Mouse (Mus musculus): ENCODE results near the gene Immt.

The Immt gene

GRCm38 (mm10) chr6:71830690-71831580 is at the start of gene Immt:
Gene Immt (plus strand): TSS chr6:71831331.
- DNase-seq (ENCODE audit: low read depth): peak; percentile 89

- DNase-seq (ENCODE audit: low read depth): no peak
Measured at GRCm38 (mm10) chr6:71783165-71783564, 48.0 kb upstream of the Immt start.

- peak; percentile 14 for DNase-seq (ENCODE audit: low read depth)
Measured at GRCm38 (mm10) chr6:71788348-71788747, 42.8 kb upstream of the Immt start.

- DNase-seq (ENCODE audit: low read depth): no peak
Measured at GRCm38 (mm10) chr6:71791771-71792170, 39.4 kb upstream of the Immt start.

DNA sequence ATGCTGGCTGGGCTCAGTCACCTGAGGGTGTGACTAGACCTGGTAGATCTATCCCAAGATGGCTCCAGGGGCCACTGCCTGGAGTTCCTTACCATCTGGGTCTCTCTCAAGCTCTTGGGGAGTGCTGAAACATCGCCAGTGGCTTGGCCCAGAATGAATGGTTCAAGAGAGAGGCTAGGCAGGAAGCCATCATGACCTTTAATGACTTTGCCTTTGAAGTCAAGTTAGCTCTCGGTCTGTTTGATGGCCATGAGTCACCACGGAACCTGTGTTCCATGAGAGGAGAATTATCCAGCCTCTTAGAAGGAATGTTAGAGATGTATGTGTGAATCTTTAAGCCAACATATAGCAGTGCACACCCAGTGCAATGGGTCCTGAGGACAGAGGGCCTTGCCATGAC is 31.7 kb upstream of the Immt start:
- no peak for DNase-seq (ENCODE audit: low read depth)

DNA sequence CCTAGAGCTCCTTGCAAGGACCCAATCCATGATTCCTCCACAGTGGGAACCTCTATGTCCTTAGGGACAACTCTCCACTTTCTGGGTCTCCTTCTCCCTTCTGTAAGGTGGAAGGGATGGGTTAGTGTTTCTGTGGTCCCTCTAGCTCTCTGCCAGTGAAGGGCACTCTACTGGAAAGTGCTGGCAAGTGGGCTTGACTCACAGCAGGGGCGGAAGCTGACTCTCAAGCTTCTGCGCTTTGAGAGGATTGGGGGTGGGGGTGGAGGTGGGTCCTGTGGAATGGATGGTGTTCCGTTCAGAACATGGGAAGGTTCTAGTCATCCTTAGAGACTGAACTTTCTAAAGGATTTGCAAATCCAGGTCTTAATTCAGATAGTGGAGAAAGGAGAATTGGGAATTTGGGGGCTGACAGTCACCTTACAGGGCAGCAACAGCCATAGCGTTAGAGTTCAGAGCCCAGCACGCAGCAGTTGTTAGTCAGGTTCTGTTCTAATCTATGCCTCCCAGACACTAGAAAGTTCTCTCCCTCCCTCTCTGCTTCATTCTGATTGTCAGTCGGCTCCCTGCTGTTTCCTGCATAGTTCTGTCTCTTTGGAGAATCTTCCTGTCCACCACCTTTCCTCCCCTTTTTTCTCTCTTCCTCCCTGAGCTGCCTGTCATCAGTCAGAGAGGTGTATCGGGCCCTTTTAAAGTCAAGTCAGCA is 30.0 kb upstream of the Immt start:
- no peak for DNase-seq (ENCODE audit: low read depth)

- DNase-seq (ENCODE audit: low read depth): no peak
Measured at GRCm38 (mm10) chr6:71801714-71802094, 29.4 kb upstream of the Immt start.

DNA sequence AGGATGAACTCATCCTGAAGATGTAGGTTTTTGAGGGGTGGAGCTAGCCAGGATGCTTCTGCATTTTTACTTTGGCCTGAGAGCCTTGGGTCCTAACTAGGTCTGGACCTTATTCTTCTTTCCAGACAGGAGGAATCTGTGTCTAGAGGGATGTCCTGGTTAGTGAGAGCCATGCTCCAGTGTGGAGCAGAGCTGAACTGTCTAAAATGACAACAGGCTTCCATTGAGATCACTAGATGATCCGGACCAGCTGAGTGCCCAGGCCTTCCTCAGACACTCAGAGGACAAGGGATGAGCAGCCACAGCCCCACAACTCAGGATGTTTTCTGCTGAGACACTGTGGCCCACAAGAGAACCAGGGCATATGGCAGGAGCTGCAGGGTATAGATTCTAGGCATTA is 27.5 kb upstream of the Immt start:
- no peak for DNase-seq (ENCODE audit: low read depth)

GRCm38 (mm10) chr6:71804061-71804829 is 26.9 kb upstream of the Immt start:
- DNase-seq (ENCODE audit: low read depth): peak; percentile 70

DNA sequence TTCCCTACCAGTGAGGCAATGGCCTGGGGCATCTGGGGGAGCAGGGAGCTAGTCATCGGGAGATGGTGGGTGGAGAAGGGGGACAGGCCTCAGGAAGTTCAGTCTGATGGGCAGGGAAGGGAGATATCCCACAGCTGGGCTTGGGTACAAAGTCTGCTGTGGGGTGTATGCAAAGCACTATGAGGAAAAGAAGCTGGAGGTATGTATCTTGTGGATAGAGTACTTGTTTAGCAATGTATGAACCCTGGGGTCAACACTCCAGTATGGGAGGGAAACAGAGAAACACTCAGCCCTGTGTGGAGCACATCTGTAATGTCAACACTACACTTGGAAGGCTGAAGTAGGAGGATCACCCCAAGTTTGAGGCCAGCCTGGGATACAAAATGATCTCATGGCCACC is 24.4 kb upstream of the Immt start:
- DNase-seq (ENCODE audit: low read depth): no peak

- DNase-seq (ENCODE audit: low read depth): no peak
Measured at GRCm38 (mm10) chr6:71809890-71810289, 21.2 kb upstream of the Immt start.

DNA sequence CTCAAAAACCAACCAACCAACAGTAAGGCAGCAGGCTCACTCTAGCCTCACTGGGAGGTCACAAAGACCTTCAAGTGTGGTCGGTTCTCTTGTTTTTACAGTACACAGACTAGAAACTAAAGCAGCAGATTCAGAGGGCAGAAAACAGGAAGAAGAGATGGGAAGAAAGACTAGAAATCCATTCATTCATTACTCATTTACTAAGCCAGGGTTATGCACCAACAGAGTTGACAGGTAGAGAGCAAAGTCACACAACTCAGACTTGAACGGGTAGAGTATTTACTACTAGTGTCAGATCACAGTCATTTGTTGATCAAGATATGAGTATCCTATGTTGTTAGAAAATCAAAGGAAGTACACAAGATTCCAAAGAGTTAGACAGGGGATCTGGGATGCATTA is 18.3 kb upstream of the Immt start:
- DNase-seq (ENCODE audit: low read depth): no peak

DNA sequence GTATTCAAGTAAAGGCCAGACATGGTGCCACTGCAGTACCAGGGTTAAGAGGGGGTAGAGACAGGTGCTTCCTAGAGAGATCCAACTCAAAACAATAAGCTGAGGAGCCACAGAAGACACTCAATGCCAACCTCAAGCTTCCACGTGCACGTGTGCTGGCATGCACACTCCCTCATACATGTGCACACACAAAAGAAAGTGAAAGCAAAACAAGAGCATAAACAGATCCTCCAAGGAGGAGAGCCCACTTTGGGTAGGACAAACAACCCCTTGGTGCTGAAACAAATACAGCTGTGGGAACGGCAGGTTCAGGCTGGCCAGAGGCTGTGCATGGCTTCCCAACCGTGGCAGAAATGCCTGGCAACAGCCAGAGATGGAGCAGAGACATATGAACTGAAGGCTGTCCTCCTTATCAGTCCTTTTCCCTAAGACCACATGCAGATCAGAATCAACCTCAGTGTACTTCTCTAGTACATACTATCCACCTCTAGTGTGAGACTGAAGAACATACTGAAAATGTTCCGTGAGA is 11.3 kb upstream of the Immt start:
- DNase-seq (ENCODE audit: low read depth): no peak

- no peak for DNase-seq (ENCODE audit: low read depth)
Measured at GRCm38 (mm10) chr6:71823085-71823484, 8.0 kb upstream of the Immt start.

DNA sequence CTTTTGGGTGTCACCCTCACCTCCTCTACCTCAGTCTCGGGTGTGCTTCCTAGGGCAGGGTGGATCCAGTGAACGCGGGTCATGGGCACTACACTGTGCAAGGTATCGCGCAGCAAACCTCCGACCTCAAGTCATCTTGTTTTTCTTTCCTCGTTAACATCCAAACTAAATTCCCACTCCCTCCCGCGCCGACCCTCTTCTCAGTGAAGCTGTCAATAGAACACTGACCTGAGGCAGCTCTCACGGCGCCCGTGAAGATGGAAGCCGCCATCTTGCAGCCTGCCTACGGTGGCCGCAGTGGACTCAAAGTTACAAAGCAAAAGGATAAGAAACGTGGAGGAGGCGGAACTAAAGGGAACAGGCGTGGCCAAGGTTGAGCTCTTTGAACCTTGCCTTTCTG is 7.6 kb upstream of the Immt start:
- peak; percentile 86 for DNase-seq (ENCODE audit: low read depth)

- no peak for DNase-seq (ENCODE audit: low read depth)
Measured at GRCm38 (mm10) chr6:71823961-71824360, 7.2 kb upstream of the Immt start.

DNA sequence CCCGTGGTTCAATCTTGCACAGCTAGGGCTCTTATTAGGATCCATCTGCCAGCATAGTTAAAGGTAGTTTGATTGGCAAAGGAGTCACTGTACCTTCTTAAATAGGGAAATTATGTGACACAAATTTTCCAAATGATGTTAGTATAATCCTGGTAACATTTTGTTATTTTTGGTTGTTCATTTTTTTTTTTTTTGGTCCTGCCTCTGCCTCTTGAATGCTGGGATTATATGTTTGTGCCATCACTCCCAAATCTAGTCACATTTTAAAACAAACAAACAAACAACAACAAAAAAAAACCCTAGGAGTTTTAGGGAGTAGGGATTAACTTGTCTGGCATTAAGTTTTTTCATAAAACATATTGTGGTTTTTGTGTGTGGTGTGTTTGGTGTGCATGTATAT is 4.3 kb upstream of the Immt start, which contains the start of gene Mrpl35:
Mrpl35 (minus strand) TSS at position 101 of the 400 bp plus-strand sequence.
- no peak for DNase-seq (ENCODE audit: low read depth)

- no peak for DNase-seq (ENCODE audit: low read depth)
Measured at GRCm38 (mm10) chr6:71829768-71830167, 1.4 kb upstream of the Immt start.

- peak; percentile 91 for DNase-seq (ENCODE audit: low read depth)
Measured at GRCm38 (mm10) chr6:71831581-71831960, 440 bp downstream of the Immt start.

DNA sequence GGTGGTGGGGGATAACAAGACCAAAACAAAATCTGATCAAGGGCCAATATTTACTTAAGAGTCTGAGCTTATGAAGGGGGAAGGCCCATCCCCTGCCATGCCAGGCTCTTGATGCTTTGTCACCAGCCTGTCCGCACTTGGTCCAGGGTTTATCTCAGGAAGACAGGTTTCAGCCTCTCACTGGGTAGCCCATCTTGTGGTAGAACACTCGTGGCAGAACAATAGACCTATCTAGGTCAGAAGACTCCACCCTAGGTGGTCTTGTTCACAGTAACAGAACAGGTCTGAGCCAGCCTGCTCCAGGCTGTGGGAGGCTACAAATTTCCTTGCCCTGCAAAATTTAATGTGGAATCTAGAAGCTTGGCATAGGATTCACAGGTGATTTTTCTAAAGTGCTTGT is 5.7 kb downstream of the Immt start:
- no peak for DNase-seq (ENCODE audit: low read depth)

- DNase-seq (ENCODE audit: low read depth): no peak
Measured at GRCm38 (mm10) chr6:71839815-71840214, 8.7 kb downstream of the Immt start.

DNA sequence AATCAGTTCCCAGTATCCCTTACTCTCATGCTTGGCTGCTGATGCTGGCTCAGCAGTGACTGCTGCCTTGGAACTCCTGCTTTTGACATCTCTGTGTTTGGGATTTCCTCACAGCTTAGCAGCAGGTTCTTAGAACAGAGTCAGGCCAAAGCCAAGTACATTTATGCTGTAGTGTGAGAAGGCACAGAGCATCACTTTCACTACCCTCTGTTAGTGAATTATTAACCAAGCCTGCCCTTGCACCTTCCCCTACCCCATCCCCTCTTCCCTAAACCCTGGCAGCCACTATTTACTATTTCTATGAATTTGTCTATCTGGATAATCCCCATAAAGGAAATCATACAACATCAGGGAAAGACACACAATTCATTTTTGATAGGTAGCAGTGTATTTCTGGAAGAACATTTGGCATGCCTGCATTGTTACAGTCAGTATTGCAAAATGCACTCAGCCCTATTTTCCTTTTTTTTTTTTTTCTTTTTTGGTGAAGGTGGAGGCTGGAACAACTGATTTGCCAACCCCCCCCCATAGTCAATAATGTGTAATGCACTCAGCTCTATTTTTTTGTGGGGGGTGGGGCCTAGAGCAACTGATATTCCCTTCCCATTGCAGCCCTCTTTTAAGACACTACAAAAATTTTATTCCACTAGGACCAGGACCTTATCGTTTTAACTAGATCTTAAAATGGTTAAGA is 9.6 kb downstream of the Immt start:
- no peak for DNase-seq (ENCODE audit: low read depth)
